Mouse (Mus musculus): ENCODE measurements around the gene Vezt. TPM values are rescaled to one million over a fixed set of nuclear protein-coding genes. Genes with fewer than 3 reads are reported as not detected.

The Vezt gene
- total RNA-seq (2021) = 10 to 100 TPM; 24.1 to 28.7 TPM
- long read RNA-seq, experiment 1, full-length matches to known transcripts = 20 of 27 reads
- long read RNA-seq, experiment 1, partial matches to known transcripts = 2 of 27 reads
- long read RNA-seq, experiment 1, other reads (novel, unspliced or antisense) = 5 of 27 reads
- long read RNA-seq, experiment 2, full-length matches to known transcripts = 12 of 18 reads
- long read RNA-seq, experiment 2, partial matches to known transcripts = 0 of 18 reads
- long read RNA-seq, experiment 2, other reads (novel, unspliced or antisense) = 6 of 18 reads

DNA sequence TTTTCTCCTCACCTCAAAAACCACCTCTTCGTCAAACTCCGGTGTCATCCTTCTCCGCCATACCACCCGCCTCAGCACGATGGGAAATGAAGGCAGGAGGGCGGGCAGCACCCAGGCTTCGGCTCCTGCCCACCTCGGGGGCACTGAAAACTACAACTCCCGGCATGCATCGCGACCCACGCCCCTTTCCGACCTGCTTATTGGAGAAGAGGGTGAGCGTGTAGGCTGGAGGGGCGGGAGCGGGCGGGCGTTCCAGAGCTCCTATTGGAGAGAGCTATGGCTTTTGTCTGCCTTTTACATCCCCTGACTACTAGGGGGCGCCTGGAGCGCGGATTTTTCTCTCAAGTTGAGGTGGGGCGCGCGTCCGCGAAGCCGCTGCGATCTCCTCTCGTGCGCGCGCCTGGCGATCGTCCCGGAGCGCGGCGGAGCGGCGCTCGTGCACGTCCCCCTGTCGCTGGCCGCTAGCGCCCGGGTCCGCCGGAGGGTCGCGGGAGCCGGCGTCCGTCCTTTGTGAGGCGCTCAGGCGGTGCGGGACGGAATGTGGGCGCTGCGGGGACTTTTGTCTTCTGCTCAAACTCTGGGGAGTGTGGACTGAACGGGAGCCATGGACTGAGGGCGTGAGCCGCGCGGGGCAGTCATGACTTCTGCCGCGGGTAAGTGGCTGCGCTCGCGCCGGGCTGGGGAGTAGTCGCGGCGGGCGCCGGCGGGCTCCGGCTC, at the start of gene Vezt, which contains the start of gene Fgd6:
Vezt (minus strand) TSS at position 160 of the 717 bp plus-strand sequence.
Fgd6 (plus strand) TSS at position 344 of the 717 bp plus-strand sequence.
- DNase-seq = peak; percentile 98

DNA sequence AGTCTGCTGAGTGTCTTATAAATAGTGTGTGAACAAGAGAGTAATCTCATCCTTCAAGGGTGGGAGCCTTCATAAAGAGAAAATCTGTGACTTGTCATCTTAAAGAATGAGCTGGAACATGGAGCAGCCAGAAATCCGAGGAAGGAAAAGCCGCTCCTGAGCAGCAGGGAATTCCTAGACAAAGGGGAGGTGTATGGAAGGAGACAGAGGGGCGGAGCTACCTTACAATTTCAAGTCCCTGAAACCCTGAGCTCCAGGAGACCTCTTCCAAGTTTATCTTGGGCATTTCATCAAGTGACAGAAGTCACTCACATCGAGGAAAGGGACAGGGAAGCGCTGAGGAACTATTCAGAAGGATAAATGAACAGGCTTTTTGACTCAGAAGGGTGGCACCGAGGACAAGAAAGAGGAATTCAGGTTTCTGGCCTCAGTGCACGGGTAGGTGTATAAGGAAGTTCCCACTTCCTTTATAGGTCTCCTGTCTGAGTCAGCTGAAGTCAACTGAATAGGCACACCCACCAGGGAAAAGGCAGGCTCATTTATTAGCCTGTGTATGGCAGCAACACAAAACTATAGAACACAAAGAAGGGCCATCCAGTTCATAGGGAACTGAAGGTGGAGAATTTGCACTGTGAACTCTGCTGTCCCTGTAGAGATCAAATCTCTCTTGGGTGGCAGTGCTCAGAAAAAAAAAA, 46.6 kb upstream of the Vezt start:
- DNase-seq = no peak

DNA sequence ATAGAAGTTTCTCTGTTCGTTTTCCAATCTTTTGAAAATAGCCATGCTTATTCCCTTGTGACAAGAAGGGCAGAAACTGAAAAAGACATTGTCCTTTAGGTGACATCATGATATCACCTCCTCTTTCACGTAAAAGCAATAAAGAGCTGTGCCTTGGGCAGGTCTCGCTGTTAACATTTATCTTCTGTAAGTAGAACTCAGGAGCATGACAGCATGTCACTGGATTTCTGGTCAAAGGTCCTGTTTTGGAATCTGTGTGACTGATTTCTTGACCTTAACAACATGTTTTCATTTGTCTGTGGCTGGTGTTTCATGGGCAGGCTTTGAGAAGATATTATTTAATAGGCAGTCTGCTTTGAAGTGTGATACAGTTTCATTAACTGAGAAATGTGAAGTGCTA, 45.1 kb upstream of the Vezt start:
- no peak for DNase-seq

DNA sequence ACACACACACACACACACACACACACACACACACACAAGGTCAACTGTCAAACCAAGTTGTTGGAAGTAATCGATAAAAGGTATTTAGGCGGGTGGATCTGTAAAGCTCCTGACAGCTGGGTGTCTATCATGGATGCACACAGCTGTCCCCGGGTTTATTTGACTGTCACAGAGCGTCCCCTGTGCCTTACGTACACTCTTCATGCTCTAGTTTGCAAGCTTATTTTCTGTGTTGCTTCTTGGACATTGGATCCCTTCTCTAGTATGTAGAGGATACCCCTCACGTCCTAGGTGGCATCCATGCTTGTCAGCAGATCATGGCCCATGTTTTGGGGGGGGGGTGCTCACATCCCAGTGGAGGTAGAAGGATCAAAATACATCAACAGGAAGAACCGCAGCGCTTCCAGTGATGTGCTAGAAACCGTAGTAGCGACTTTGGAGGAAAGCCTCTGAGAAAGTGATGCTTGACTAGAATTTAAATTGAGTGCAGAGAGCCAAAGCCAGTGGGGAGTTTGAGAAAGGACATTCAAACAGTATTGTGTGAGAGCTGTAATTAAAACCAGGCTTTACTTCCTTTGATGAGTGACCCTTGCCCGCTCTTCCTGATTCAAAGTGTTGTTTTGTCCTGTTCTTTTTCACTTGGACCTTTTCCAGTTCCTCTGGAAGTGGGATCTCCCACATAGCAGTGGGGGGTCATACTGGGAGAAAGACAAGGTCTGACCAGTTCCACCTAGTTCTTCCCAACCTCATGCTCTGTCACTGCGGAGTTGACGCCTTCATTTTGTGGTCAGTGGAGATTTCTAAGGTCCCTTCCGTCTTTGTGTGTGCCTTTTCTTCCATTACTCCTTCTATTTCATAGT, 41.6 kb upstream of the Vezt start:
- DNase-seq = no peak

DNA sequence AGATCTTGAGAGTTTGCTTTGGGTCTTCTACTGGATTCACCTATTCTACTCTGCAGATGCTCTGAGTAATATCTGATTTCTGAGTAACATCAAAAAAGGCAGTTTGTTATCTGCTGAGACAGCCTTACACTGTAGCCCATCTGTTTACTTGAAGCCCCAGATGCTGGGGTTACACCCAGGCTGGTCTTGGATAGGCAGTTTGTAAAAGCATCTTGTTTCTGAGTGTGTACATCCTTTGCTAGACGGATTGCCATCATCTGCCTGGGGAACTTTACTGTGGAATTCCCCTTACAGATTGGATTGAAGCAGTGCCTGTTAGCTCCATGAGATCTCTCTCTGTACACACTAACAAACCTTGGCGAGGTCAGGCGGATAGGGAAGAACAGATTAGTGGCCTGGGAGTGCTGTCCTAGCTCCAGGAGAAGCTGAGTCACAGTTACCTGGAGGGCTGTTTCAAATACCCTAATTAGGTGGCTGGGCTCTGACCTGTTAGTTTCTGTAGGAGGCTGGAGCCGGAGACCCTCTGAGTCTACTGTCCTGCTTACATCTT, 37.4 kb upstream of the Vezt start:
- DNase-seq = no peak

DNA sequence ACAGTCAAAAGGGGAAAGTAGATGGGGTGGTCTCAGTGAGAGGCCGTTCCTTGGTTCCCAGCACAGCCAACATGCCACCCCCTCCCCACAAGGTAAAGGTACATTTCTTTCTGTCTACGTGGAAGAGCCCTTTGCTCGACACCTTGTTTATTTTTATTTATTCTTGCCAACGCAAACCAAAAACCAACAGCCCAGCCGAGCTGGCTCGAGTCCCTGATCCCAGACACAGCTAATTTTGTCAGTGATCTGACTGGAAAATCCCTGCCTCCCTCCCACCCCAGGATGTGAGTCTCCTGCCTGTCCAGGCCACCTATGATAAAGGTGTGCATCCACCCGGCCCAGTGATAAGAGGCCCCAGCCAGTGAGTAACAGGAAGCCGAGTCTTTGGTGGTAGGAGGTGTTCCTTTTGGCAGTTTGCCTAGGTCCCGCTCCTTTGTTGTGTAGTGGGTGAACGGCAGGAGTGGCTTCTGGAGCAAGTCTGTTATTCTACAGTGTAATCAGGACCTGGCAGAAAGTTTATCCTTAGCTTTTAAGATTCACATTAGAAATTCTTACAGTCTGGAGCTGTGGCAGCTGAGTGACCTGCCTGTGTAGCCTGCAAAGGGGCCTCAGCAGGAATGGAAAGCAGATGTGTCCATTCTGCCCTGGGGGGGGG, 36.8 kb upstream of the Vezt start:
- DNase-seq = no peak

DNA sequence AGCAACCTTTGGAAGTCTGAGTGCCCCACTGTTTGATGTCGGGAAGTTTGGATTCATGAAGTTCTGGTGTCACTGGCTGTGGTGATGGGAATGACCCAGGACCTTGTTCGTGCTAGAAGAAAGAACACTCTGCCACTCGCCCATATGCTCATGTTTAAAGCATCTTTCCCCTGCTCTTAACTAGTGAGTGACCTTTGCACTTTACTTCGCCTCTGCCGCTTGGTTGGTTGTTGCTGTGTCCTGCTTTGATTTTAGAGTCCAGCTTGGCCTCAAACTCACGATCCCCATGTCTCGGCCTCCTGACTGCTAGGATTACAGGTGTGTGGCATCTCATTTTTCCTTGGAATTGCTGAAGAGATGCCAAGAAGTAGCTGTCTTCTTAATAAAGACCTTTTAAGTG, 36.0 kb upstream of the Vezt start:
- DNase-seq = no peak

DNA sequence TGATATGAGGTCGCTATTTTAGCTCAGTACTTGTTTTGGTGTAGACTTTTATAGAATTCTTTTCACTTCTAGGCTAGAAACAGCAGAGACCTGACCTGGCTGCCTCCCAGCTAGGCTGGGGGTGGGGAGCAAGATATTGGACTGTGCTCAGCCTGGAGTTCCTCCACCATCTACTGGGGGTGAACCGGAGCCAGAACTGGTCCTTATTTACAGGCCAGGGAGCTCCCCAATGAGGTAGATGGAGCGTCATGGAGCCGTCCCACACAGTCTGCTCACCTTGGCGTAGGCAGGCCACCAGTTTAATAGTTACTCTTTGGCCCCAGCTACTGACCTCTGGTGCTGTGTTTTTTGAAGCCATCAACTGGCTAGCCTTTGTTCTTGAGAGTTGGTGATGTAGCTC, 33.1 kb upstream of the Vezt start:
- DNase-seq = no peak

DNA sequence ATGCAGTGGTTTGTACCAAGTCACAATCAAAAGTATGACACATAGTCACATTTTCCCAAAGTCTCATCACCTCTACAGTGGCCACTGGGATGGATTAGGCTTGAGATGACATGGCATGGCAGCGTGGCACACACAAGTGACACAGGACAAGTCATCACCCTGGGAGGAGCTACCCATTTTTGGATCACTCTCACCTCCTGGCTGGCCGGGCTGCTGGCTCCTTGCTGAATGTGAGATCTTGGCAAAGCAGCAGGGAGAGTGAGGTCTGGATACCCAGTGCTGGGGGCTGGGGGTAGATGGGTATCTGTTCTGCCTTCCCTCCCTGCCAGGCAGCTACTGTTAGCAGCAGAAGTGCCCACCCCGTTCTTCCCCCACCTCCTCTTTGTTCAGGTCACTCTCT, 31.3 kb upstream of the Vezt start:
- DNase-seq = no peak

DNA sequence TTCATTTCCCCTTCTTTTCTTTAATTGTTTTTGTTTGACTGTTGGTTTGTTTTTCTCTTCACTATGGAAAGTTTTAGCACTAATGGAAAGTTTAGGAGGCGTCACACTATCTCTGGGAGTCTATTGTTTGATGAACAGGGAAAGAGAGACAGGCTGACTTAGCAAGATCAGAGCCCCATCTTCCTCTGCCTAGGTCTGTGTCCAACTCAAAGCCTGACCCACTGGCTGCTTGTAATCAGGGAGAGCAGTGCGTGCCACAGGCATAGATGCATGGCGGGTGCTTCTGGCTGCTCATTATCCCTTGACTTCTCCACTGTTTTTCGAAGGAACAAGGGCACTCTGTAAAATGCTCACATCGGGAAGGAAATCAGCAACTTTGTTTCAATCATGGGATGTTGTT, 26.7 kb upstream of the Vezt start:
- DNase-seq = no peak

DNA sequence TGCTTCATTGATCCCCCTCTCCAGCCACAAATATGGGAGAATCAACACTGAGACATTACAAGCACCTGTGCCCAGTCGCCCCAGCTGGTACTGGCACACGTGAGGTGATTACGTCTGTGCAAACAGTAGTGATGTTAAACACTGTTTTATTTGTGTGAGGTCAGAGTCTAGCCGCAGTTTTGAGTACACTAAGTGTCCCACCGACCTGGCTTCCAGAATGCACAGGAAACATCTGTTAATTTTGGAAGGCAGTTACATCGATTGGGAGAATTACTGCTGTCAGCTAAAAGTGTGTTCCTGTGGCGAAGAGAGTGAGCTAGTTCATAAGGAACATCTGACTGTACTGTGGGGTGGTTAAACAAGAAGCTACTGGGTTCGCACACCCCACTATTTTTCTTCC, 24.6 kb upstream of the Vezt start:
- DNase-seq = no peak

DNA sequence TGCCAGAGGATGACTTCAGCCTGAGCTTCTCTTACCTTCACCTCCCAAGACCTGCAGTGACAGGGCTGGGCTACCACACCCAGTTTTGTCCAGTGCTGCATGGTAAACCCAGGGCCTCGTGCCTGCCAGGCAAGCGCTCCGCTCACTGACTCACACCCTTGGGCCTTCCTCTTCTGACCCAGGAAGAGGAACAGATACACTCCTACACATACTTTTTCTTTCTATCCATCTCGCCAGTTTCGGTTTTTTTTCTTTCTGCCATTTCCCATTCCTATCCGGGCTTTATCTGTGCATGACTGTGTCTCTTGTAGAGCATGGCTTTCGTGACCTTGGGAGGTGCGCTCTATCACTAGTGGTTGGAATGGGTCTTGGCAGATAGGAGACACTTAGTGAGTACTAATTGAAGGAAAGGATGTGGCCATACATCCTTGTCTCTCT, 24.0 kb upstream of the Vezt start:
- no peak for DNase-seq

DNA sequence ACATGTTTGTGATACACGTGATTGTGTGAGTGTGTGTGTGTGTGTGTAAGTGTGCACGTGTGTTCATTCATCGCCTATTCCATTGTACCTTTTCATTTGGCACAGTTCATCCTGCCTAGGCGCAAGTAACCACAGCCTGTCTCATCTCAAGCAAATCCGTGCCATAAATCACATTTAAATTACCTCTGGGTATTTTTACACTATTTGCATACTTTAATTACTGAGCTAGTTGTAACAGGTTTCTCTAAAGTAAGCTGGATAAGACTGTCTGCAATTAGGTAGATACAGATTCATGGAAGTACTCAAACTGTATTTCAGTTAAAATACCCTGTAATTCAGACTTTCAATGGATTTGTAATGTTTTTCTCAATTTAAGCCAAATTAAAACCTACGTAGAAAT, 20.9 kb upstream of the Vezt start:
- DNase-seq = no peak

DNA sequence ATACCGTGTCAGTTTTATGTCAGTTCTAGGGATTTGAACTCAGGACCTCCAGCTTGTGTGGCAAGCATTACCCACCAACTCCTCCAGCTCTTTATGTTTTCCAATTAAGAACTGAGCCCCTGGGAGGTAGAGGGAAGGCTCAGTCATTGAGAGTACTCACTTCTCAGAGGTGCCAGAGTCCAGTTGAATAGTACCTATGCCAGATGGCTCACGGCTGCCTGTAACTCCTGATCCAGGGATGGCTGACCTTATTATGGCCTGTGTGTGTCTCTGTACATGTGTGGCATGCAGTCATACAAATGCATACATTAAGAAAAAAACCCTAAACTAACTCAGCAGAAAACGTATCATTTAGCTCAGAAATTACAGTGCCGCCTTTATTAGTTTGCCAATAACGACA, 15.1 kb upstream of the Vezt start:
- no peak for DNase-seq

DNA sequence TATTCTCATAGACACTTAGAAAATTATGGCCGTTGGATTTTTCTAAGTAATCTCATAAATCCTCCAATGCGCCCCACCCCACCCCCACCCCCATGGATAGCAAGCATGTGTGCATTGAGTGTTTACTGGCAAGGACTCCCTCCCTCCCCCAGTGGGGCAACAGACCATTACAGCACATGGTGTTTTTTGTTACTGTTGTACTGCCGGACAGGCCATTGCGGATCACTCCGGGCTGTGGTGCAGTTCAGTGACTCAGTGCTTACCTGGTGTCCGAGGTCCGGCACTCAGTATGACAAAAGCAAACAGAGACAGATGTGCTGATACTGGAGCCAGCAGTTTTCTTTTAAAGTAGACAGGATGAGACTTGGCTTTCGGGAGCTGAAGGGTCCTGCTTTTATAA, 13.5 kb upstream of the Vezt start:
- DNase-seq = no peak

DNA sequence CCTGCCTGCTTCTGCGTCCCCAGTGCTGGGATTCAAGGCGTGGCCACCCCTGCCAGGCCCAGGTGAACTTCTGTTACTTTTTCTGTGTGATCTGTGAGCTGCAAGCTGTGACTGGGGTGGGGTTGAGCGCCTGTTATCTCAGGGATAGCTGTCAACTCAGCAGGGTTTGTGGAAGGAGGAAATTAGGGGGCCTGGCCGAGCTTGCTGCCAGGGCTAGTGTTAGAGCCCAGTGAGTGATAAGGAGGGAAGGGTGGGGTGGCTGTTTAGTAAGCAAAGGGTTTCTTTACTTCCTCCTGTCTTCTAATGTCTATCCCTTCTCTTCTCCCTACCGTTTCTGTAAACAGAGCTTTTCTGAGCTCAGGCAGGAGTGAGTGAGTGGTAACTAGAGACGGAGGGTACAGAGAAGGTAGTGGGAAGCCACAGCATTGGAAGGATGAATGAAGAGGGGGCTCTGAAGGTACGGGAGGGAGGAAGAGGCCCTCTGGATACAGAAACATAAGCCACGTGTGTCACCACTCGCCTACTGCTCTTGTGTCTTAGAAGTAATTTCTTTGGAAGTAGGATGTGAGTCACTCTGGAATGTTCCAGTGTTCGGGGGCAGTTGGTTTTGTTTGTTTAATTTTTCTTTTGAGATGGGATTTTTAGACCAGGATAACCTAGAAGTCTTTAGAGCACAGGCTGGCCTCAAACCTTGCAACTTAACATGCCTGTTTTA, 12.4 kb upstream of the Vezt start:
- no peak for DNase-seq

DNA sequence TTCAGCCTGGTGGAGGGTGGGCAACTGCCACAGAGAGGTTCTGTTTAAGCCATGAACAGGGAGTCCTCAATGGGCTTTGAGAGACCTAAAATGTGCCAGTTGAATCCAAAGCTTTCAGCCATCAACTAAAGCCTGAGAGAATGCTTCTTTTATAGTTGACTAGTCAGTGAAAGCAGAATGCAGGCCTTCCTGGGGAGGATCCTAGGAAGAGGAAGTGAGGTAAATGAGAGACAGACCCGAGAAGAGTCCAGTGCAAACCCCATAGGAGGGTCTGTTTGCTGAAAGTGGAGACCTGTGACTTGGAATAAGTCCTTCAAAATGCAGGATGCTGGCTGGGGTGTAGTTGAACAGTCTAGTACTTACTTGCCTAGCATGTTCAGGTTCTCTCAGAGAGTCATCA, 11.4 kb upstream of the Vezt start:
- no peak for DNase-seq

DNA sequence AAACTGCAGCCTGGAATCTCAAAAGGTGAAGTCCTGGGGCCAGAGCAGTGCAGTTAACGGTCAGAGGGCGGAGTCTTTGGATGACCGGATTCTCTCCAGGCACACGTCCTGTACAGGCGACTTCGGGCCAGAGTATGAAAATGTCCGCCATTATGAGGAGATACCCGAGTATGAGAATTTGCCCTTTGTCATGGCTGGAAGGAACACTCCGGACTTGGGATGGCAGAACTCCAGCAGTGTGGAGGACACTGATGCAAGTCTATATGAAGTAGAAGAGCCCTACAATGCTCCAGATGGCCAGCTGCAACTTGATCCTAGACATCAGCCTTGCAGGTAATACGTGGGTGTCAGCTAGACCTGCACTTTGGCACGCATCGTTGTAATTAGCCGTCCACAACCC, 9.7 kb upstream of the Vezt start:
- DNase-seq = no peak

DNA sequence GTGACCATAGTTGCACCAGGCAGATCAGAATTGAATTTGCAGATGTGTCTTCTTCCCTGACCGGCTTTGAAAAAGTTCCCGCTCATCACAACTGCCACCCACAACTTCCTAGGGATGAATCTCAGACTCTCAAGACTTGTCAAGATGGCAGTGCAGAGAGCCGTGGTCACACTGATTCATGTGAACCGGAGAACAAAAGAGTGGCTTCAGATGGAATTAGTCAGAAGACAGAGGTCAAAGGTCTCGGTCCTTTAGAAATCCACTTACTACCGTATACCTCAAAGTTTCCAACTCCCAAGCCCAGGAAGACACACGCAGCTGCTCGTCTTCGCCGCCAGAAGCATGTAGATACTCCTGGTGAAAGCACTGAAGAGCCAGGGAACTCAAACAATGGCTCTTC, 8.3 kb upstream of the Vezt start:
- no peak for DNase-seq

DNA sequence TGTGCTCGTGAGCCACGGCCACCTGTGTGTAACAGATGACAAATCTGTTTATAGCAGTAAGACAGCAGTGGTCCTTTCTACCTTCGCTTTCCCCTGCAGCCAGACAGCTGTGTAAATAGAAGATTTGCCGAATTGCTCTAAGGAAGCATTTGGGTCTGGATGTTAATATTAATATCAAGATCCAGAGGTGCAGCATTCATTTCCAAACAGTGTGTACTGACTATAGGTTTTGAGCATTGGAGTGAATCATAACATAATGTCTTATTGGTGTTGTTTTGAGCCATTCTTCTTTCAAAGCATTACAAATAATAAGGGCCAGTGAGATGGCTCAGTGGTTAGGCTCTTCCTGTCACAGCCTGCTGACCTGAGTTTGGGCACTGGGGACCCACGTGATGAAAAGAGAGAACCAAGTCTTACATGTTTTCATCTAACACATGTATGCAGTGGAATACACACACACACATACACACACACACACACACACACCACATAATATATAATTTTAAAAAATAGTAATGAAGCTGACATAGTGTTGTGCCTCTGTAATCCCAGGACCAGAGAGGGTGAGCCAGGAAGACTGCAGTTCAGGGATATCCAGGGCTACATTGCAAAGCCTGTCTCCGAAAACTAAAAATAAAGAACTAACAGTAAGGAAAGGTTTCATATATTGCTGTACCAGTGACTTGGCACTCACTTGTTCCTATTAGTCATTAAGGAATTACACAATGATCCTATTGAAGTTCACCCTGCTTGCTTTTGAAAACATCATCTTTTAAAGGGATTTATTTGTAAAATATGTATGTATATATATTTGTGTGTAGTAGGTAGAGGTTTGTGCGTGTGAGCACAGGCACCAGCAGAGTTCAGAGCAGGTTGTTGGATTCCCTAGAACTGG, 3.0 kb upstream of the Vezt start:
- DNase-seq = no peak

Measured in gastrocnemius, postnatal 10 days (tissue).